27 mouse cellular contexts compared by ENCODE assay signal in genomic region chr9:14724755-14725420, GRCm38 (mm10). TPM values are rescaled to one million over a fixed set of nuclear protein-coding genes. Genes with fewer than 3 reads are reported as not detected.
DNase-seq lines count a peak whose midpoint lies in the region; ATAC-seq lines count a peak whose summit lies in the region.
"Had no signal": no experiment of that assay in that cellular context is flagged by ENCODE, and none has a peak within 500 bp of the region (broad histone marks: within the 10 kb centered on the region; RNA-seq: fewer than 3 reads in every experiment).

No protein-coding gene starts in this region.

- H3K4me2 ChIP-seq in hindbrain, embryonic 11.5 days (replicated peaks; ENCODE audit: low read depth, low read length) = no peak overlapping the region
- no peak overlapping the region for H3K4me2 ChIP-seq in midbrain, embryonic 14.5 days (ENCODE audit: low read length)
- H3K4me2 ChIP-seq: embryonic facial prominence, embryonic 13.5 days; heart, embryonic 15.5 days; midbrain, embryonic 11.5 days; neural tube, embryonic 13.5 days had no signal

- peaks cover 12% of the 10 kb centered on the region; the same call in 1 of the 2 replicates for H3K27me3 ChIP-seq in hindbrain, embryonic 11.5 days (ENCODE audit: control insufficient read depth, insufficient read depth, low read length)
- H3K27me3 ChIP-seq in midbrain, embryonic 14.5 days (ENCODE audit: control insufficient read depth, insufficient read depth, low read length) = no peaks in the 10 kb centered on the region
- H3K27me3 ChIP-seq: embryonic facial prominence, embryonic 13.5 days; heart, embryonic 15.5 days had no signal

- no peak overlapping the region for H3K4me3 ChIP-seq in brown adipose tissue, adult 24 weeks (ENCODE audit: insufficient read depth, low read depth, low read length)
- H3K4me3 ChIP-seq in hindbrain, embryonic 11.5 days (ENCODE audit: low read depth, low read length) = no peak overlapping the region
- no peak overlapping the region for H3K4me3 ChIP-seq in midbrain, embryonic 14.5 days (replicated peaks; ENCODE audit: low read depth, low read length)
- H3K4me3 ChIP-seq: embryonic facial prominence, embryonic 13.5 days; heart, embryonic 15.5 days; hindbrain, embryonic 10.5 days; left cerebral cortex, adult 2 months; limb, embryonic 10.5 days; neural tube, embryonic 13.5 days had no signal

- no peaks in the 10 kb centered on the region for H3K36me3 ChIP-seq in hindbrain, embryonic 11.5 days (ENCODE audit: control insufficient read depth, insufficient read depth, low read length)
- no peaks in the 10 kb centered on the region for H3K36me3 ChIP-seq in midbrain, embryonic 14.5 days (ENCODE audit: control insufficient read depth, insufficient read depth, low read length)
- H3K36me3 ChIP-seq: embryonic facial prominence, embryonic 13.5 days; heart, embryonic 15.5 days; hindbrain, embryonic 10.5 days; limb, embryonic 10.5 days; neural tube, embryonic 13.5 days had no signal

- ATAC-seq in hindbrain, embryonic 11.5 days (ENCODE audit: low FRiP score) = no peak
- ATAC-seq in midbrain, embryonic 14.5 days (ENCODE audit: low FRiP score, low TSS enrichment) = no peak
- ATAC-seq: forebrain, embryonic 14.5 days; inflammation-experienced regulatory T-cells, adult 6 months had no signal

- peak overlapping the region; percentile 79 for H3K27ac ChIP-seq in brown adipose tissue, adult 24 weeks (replicated peaks; ENCODE audit: low read depth, low read length)
- no peak overlapping the region for H3K27ac ChIP-seq in hindbrain, embryonic 11.5 days (ENCODE audit: low read depth, low read length)
- no peak overlapping the region for H3K27ac ChIP-seq in midbrain, embryonic 14.5 days (replicated peaks; ENCODE audit: low read depth, low read length)
- H3K27ac ChIP-seq: embryonic facial prominence, embryonic 13.5 days; heart, embryonic 15.5 days; hindbrain, embryonic 10.5 days; left cerebral cortex, adult 2 months; limb, embryonic 10.5 days; neural tube, embryonic 13.5 days had no signal

- H3K9ac ChIP-seq in hindbrain, embryonic 11.5 days (ENCODE audit: low read depth, low read length) = no peak overlapping the region
- H3K9ac ChIP-seq in midbrain, embryonic 14.5 days (replicated peaks; ENCODE audit: low read length) = no peak overlapping the region
- H3K9ac ChIP-seq: embryonic facial prominence, embryonic 13.5 days; heart, embryonic 15.5 days; neural tube, embryonic 13.5 days had no signal

- no peaks in the 10 kb centered on the region for H3K9me3 ChIP-seq in hindbrain, embryonic 11.5 days (ENCODE audit: control insufficient read depth, low read length)
- H3K9me3 ChIP-seq in midbrain, embryonic 14.5 days (ENCODE audit: control insufficient read depth, low read length) = no peaks in the 10 kb centered on the region
- H3K9me3 ChIP-seq: embryonic facial prominence, embryonic 13.5 days; heart, embryonic 15.5 days; hindbrain, embryonic 10.5 days; limb, embryonic 10.5 days; neural tube, embryonic 13.5 days had no signal

- peaks cover 22% of the 10 kb centered on the region; the same call in 1 of the 2 replicates for H3K4me1 ChIP-seq in brown adipose tissue, adult 24 weeks (ENCODE audit: control insufficient read depth, insufficient read depth, insufficient read length, low read length)
- H3K4me1 ChIP-seq in hindbrain, embryonic 11.5 days (replicated peaks; ENCODE audit: control insufficient read depth, insufficient read depth, low read length) = no peaks in the 10 kb centered on the region
- H3K4me1 ChIP-seq in midbrain, embryonic 14.5 days (ENCODE audit: control insufficient read depth, insufficient read depth, low read length) = no peaks in the 10 kb centered on the region
- H3K4me1 ChIP-seq: embryonic facial prominence, embryonic 13.5 days; heart, embryonic 15.5 days; neural tube, embryonic 13.5 days had no signal

- peak; percentile 54 for DNase-seq in adrenal gland, postnatal 10 days
- DNase-seq in adrenal gland, adult 2 months = no peak
- DNase-seq in 3T3-L1 (ENCODE audit: low read depth, low spot score) = peak; percentile 24
- peak; percentile 26 to 65 for DNase-seq in monocyte, adult 2 months (ENCODE audit: low read depth in 1 of 2, low spot score in 2 of 2)
- DNase-seq in B cell, adult 2 months = no peak
- DNase-seq in hindbrain, embryonic 11.5 days (ENCODE audit: low spot score) = no peak
- DNase-seq in midbrain, embryonic 14.5 days = no peak
- DNase-seq: cerebellum, adult 9-10 months; gastrocnemius, postnatal 14 days; kidney, adult 9 months; kidney, postnatal 25 days; lung, adult 2 months; lung, postnatal 36 days had no signal

- 69% methylated on average over 5 of the region's 5 CpGs for WGBS in hindbrain, embryonic 11.5 days
- WGBS in midbrain, embryonic 14.5 days = 74% methylated on average over 5 of the region's 5 CpGs

RNA-seq across cellular contexts. Expression of gene Piwil4, which starts 15.6 kb away (rescaled TPM):
- under 1 TPM; 0.18 to 0.33 TPM for total RNA-seq in adrenal gland, postnatal 10 days (2021)
- under 1 TPM in 1 of 2 experiments, not detected in 1; 0.14 TPM for total RNA-seq in adrenal gland, adult 2 months (2021)
- polyA plus RNA-seq in adrenal gland, adult 2 months (2012; rRNA removed) = 0.10 and 0.16 TPM in 2 replicates
- not detected in 2 replicates for polyA plus RNA-seq in brown adipose tissue, adult 24 weeks (2012; ENCODE audit: insufficient read depth, insufficient read length, missing spikeins)
- polyA plus RNA-seq in hindbrain, embryonic 11.5 days (2014; fragmentation: Nextera tagmentation; extraction: Ambion mirVana) = 0.62 and 0.77 TPM in 2 replicates
- polyA plus RNA-seq in midbrain, embryonic 14.5 days (2014; fragmentation: Nextera tagmentation; extraction: Ambion mirVana) = 0.40 and 0.41 TPM in 2 replicates
- total RNA-seq: heart, adult 8-10 months; layer of hippocampus, adult 8-10 months; left cerebral cortex, adult 2 months; liver, adult 2 months had no signal
- polyA plus RNA-seq: embryonic facial prominence, embryonic 13.5 days; limb, embryonic 10.5 days; liver, adult 2 months; neural tube, embryonic 13.5 days had no signal

RNA-seq across cellular contexts. Expression of gene Fut4, which starts 27.3 kb away (rescaled TPM):
- 1 to 10 TPM; 2.3 to 2.8 TPM for total RNA-seq in adrenal gland, postnatal 10 days (2021)
- 1 to 10 TPM in 1 of 2 experiments, under 1 TPM in 1; 0.35 to 2.0 TPM for total RNA-seq in adrenal gland, adult 2 months (2021)
- polyA plus RNA-seq in adrenal gland, adult 2 months (2012; rRNA removed) = 1.7 and 1.8 TPM in 2 replicates
- 0.46 and 0.91 TPM in 2 replicates for polyA plus RNA-seq in brown adipose tissue, adult 24 weeks (2012; ENCODE audit: insufficient read depth, insufficient read length, missing spikeins)
- 1.5 and 2.4 TPM in 2 replicates for polyA plus RNA-seq in hindbrain, embryonic 11.5 days (2014; fragmentation: Nextera tagmentation; extraction: Ambion mirVana)
- 1.3 and 1.9 TPM in 2 replicates for polyA plus RNA-seq in midbrain, embryonic 14.5 days (2014; fragmentation: Nextera tagmentation; extraction: Ambion mirVana)
- polyA plus RNA-seq: inflammation-experienced regulatory T-cells, adult 6 months had no signal

RNA-seq across cellular contexts. Expression of gene 1700012B09Rik, which starts 45.9 kb away (rescaled TPM):
- total RNA-seq in adrenal gland, postnatal 10 days (2021) = not detected
- total RNA-seq in adrenal gland, adult 2 months (2021) = not detected
- polyA plus RNA-seq in adrenal gland, adult 2 months (2012; rRNA removed) = not detected in 2 replicates
- not detected in 2 replicates for polyA plus RNA-seq in brown adipose tissue, adult 24 weeks (2012; ENCODE audit: insufficient read depth, insufficient read length, missing spikeins)
- polyA plus RNA-seq in hindbrain, embryonic 11.5 days (2014; fragmentation: Nextera tagmentation; extraction: Ambion mirVana) = 5.5 and 5.9 TPM in 2 replicates
- polyA plus RNA-seq in midbrain, embryonic 14.5 days (2014; fragmentation: Nextera tagmentation; extraction: Ambion mirVana) = 0.67 and 1.2 TPM in 2 replicates
- total RNA-seq: adrenal gland, postnatal 36 days; gastrocnemius, postnatal 14 days; heart, adult 8-10 months; left cerebral cortex, adult 2 months; liver, adult 2 months had no signal
- polyA plus RNA-seq: embryonic facial prominence, embryonic 13.5 days; inflammation-experienced regulatory T-cells, adult 6 months; limb, embryonic 10.5 days; liver, adult 2 months; midbrain, embryonic 11.5 days; neural tube, embryonic 13.5 days had no signal

RNA-seq across cellular contexts. Expression of gene Mre11a, which starts 59.6 kb away (rescaled TPM):
- total RNA-seq in adrenal gland, postnatal 10 days (2021) = 10 to 100 TPM; 19.9 to 23.3 TPM
- 10 to 100 TPM; 14.5 to 17.3 TPM for total RNA-seq in adrenal gland, adult 2 months (2021)
- 1.1 and 1.5 TPM in 2 replicates for polyA plus RNA-seq in adrenal gland, adult 2 months (2012; rRNA removed)
- polyA plus RNA-seq in brown adipose tissue, adult 24 weeks (2012; ENCODE audit: insufficient read depth, insufficient read length, missing spikeins) = 8.2 and 15.4 TPM in 2 replicates
- 34.4 and 35.7 TPM in 2 replicates for polyA plus RNA-seq in hindbrain, embryonic 11.5 days (2014; fragmentation: Nextera tagmentation; extraction: Ambion mirVana)
- polyA plus RNA-seq in midbrain, embryonic 14.5 days (2014; fragmentation: Nextera tagmentation; extraction: Ambion mirVana) = 9.0 and 16.1 TPM in 2 replicates

RNA-seq across cellular contexts. Expression of gene Ankrd49, which starts 59.8 kb away (rescaled TPM):
- total RNA-seq in adrenal gland, postnatal 10 days (2021) = 10 to 100 TPM; 12.3 to 17.2 TPM
- 10 to 100 TPM; 13.3 TPM for total RNA-seq in adrenal gland, adult 2 months (2021)
- 1.3 and 1.6 TPM in 2 replicates for polyA plus RNA-seq in adrenal gland, adult 2 months (2012; rRNA removed)
- 8.8 and 9.1 TPM in 2 replicates for polyA plus RNA-seq in brown adipose tissue, adult 24 weeks (2012; ENCODE audit: insufficient read depth, insufficient read length, missing spikeins)
- 56.1 and 59.2 TPM in 2 replicates for polyA plus RNA-seq in hindbrain, embryonic 11.5 days (2014; fragmentation: Nextera tagmentation; extraction: Ambion mirVana)
- polyA plus RNA-seq in midbrain, embryonic 14.5 days (2014; fragmentation: Nextera tagmentation; extraction: Ambion mirVana) = 32.2 and 35.4 TPM in 2 replicates

Comparison
In these comparisons a context has a peak if more than half of its experiments do, and no peak if none do; other contexts are left out.
1. DNase-seq: peak in adrenal gland, postnatal 10 days (single experiment), 3T3-L1 (single experiment) and monocyte, adult 2 months (2 of 2); none in adrenal gland, adult 2 months (single experiment), B cell, adult 2 months (0 of 2), hindbrain, embryonic 11.5 days (single experiment) and midbrain, embryonic 14.5 days (single experiment).